Mouse (Mus musculus) right cerebral cortex, adult 2 months (tissue): Measurements from ENCODE around the gene Eprs.
A peak's percentile ranks its signal among the peaks of the same experiment; 100 is the strongest.

ENCODE experiments used
- DNase-seq, 2 experiments: peaks; one replicate each; pipeline ENCODE4 v3.0.0; 2021 to 2022; ENCODE audit warnings: low spot score in 2 of 2

The Eprs gene

DNA sequence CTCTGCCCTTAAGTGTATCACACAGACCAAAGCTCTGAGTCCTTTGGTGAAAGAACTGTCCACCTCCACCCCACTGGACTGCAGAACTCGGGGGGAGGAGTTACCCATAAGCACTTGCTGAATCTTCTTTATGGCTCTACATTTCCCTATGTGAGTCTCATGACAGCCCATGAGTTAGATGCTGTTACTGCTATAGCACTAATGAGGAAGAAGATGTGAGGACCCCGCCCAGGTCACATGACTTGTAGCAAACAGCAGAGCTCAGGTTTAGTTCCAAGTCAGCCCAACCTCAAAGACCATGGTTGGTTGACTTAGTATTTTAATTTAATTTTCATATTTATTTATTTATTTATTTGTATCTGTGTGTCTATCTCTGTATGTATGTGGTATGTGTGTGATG is 86.9 kb downstream of the Eprs start:
- DNase-seq, result no peak

DNA sequence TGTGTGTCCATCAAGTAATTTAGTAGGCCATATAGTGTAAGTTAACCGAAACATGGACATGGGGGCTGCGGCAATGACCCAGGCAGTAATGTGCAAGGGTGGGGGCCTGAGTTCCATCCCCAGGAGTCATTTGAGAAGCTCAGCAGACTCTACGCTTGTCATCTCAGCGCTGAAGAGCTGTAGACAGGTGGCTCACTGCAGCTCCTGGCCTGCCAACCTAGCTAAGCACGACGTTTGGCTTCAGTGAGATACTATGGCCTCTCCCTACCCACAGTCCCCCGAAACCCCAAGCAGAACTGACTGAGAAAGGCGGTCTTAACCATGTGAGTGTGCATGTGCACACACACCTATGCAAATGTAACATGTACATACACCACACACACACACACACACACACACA is 88.2 kb downstream of the Eprs start:
- DNase-seq, result no peak

DNA sequence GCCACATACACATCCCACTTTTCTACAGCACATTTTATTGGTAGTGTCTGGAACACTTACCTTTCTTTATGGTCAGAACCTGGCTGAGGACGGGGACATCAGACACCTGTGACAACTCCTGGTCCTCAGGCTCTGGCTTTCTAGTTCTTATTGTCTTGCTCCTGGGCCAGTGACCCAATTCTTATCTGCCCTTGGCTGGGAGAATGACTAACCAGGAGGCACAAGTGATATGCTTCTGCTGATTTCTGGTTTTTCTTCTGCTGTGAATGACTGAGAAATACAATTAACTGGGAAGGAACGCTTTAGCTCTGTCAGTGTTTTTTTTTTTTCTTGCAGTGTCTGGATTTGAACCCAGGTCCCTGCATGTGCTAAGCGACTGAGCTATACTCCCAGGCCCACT is 88.7 kb downstream of the Eprs start:
- no peak for DNase-seq

DNA sequence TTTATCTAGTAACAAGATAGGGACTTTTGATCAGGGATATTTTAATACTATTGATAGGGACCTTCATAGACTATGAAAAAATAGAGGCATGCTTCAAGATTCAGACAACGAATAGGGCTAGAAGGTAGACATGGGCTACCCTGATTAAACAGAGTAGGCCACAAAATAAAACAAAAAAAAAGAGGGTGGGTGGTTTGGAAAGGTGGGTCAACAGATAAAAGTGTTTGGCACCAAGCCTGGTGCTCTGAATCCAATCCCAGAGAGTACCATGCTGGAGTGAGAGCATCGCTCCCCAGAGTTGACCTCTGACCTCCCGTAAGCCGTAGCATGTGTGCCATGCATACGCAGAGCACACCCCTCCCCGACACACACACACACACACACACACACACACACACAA is 89.6 kb downstream of the Eprs start:
- no peak for DNase-seq

DNA sequence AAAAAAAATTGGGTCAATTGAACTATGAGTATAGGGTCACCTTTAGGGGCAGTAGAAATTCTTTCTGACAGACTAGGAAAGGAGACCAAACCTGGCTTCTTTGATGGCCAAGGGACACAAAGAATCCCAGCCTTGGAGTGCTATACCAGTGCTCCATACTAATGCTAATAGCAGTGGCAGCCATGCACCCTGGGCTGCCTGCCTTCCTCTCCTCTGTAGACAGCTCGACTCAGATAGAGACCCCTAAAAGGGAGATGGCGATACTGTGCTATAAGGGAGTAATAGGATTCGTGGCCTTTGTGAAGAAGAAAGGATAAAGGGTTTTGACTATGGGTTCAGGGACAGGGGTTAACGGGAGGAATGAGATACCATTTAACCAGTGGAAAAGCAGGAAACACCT is 91.3 kb downstream of the Eprs start:
- no peak for DNase-seq

DNA sequence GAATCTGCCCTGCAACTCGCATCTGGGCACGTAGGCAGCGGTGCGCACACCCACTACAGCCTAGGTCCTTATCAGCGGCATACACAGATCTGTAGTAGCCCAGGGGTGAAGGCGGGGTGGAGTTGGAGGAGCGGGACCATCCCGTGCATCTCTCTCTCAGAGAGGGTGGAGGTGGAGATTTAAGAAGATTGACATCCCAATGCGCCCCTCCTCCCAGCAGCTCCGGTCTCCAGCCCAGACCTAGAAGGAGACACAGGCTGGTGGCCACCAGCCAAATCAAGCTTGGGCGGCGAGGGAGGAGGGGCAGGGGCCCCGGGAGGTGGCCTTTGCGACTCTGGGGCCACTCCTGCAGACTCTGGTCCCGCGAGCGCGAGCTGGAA is 91.7 kb downstream of the Eprs start, which contains the start of gene Slc30a10:
TSS of gene Slc30a10 (plus strand) at position 274 of the 380 bp plus-strand sequence.
- peak; percentile 36 to 57 for DNase-seq

DNA sequence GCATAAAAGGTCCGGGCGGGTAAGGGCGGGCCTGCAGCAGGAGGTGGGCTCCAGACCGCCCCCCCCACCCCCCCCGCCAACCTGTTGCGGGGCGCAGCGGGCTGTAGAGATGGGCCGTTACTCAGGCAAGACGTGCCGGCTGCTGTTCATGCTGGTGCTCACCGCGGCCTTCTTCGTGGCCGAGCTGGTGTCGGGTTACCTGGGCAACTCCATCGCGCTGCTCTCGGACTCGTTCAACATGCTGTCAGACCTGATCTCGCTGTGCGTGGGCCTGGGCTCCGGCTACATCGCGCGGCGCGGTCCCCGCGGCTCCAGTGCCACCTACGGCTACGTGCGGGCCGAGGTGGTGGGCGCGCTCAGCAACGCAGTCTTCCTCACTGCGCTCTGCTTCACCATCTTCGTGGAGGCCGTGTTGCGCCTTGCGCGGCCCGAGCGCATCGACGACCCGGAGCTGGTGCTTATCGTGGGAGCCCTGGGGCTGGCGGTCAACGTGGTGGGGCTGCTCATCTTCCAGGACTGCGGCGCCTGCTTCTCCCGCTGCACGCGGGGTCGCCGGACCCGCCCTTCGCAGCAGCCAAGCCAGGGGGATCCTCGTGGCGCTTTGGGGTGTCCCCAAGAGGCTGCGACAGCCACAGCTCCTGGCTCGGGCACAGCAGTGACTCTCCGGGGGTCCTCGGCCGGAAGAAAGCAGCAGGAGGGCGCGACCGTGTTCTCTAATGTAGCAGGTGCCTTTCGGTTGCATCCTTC is 92.3 kb downstream of the Eprs start:
- DNase-seq, result peak; percentile 57 to 65

DNA sequence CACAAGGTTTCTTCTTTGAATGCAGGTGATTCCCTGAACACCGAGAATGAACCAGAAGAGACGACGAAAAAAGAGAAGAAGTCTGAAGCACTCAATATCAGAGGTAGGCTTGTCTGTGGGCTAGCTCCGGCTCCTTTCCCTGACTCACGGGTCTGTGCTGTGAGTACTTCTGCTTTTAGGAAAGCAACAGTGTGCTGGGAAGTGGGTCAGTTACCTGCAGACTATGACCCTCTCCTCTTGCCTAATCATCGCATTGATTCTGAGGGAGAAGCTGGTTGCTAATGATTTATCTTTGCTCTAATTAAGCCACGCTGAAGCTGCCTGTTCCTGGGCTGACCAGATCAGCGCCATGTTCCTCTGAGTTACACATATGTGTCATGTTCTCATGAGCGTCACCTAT is 93.5 kb downstream of the Eprs start:
- no peak for DNase-seq

DNA sequence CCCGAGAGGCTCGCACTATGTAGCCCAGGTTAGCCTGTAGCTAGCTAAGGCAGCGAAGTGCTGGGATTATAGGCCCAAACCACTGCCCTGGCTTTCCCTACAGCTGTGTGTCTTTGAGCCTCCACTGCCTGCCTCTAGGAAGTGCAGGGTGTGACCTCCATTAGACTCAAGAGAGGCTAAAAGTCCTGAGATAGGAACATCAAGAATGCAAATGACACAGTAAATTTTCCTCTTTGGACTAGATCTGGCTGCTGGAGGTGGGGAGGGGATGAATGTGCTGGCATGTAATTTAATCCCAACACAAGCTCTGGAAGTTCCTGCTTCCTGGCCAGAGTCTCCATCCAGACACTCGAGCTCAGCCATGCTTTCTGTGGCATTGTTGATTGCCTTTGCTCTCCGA is 97.3 kb downstream of the Eprs start:
- no peak for DNase-seq

DNA sequence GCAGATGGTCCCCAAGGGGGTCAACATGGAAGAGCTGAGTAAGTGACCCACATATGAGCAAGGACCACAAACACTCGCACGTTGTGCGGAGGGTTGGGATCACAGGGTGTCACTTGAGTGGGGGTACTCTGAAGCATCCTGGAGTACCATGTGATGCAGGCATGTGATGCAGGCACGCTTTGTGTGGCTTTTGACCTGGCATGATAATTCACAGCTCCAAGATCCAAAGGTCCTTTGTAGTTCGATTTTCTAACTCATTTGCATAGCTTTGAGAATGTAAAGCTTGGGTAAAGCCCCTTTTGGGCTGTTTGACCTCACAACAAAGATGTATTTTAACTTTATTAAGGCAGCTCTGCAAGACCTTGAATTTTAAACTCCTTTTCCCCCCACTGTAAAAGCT is 100.0 kb downstream of the Eprs start:
- DNase-seq, result no peak

DNA sequence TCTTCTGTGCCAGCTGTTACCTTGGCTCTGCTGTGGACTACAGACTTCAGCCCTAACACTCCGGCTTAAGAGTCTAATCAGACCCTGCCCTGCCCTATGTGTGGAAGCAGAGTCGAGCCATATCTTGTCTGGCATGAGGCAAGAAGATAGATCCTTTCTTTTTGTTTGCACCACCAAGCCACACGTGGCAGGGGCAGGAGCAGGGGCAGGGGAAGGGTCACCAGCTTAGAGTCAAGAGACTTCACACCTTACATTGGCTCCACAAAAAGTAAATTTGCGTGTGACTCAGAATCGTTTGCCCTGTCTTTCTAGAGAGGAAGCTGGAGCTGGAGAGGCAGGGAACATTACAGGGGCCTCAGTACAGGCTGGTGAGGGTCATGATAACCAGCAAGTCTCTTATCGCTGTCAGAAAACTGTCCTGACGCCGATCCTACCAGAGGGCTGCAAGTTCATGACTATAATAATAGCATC is 106.7 kb downstream of the Eprs start:
- DNase-seq, result no peak

DNA sequence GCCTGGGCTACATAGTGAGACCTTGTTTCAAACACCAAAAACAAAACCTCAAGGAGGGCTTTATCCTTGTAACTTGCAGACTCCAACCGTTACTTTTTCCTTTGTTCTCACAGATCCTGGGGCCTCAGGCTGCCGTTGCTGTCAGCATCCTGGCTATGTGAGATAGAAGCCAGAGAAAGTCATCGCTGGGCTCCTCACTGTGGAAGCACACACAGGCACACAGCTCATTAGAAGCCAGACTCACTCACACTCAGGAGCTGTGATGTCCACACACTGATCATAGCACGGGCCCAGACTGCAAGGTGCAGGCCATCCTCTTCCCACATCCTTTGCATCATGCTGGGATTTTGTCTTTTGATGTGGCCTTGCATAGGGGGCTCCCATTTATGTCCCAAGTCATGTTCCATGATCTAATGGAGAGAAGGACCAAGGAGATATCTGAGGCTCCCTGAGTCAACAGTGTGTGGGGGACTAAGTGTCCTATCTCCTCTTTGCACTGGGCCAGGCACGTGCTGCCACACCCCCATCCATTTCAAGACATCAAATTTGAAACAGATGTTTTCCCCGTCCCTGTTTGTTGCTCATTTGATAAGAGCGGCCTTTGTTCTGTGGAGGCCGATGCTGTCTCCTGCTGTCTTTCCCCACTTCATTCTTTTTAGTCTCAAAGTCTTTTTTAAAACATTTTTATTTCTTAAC is 109.3 kb downstream of the Eprs start:
- DNase-seq, result no peak

DNA sequence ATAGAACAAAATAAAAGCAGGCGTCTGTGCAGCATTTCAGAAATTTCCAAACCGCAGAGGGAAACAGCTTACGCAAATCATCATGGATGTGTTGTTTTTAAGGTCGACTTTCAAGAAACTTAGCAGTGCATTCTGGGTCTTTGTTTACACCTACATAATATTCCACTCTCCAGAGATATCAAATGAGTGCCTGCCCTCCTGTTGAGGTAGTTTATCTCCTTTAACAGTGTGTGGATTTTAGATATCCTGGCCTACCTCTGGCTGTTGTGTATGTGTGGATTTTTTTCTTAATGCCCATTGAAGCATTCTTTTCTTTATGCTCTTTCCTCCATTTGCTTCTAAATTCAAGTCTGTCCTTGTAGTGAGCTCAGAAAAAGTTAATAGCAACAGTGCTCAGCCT is 109.9 kb downstream of the Eprs start:
- DNase-seq, result no peak

DNA sequence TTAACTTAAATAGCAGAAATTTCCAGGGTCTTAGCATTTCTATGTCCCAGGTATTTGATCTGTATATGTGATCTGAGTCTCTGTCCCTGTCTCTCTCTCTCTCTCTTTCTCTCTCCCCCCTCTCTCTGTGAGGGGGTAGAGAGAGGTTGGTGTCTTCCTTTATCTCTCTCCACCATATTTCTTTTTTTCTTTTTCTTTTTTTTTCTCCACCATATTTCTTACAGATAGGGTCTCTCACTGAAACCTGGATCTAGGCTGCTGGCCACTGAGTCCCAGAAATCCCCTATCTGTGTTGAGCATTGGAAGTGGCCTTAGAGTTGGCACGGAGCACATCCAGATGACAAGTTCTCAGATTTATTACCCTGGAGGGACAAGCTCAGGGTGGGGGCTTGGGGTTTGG is 110.6 kb downstream of the Eprs start:
- no peak for DNase-seq
